Mouse (Mus musculus) thymus, adult 2 months (tissue): Measurements from ENCODE around the gene Med29. TPM values are rescaled to one million over a fixed set of nuclear protein-coding genes. Genes with fewer than 3 reads are reported as not detected.

Source experiments
- DNase-seq: peaks from one replicate; pipeline ENCODE4 v3.0.0; 2021
- H3K27ac ChIP-seq: fragments of 200-500 bp; 2 replicates; pipeline ENCODE4 v1.5.1; 2012; ENCODE audit warnings: low read length, control low read depth; ENCODE audit not compliant: control insufficient read depth, insufficient read depth
- H3K27me3 ChIP-seq: fragments of 200-500 bp; 2 replicates; pipeline ENCODE4 v1.6.1; 2012; ENCODE audit warnings: mild to moderate bottlenecking, low read length, moderate library complexity, mixed read lengths; ENCODE audit not compliant: control insufficient read depth, insufficient read depth
- H3K36me3 ChIP-seq: fragments of 200-500 bp; 2 replicates; pipeline ENCODE4 v1.6.1; 2012; ENCODE audit warnings: mild to moderate bottlenecking, low read length, moderate library complexity; ENCODE audit not compliant: control insufficient read depth, insufficient read depth
- H3K4me1 ChIP-seq: fragments of 200-500 bp; replicated peaks from 2 replicates; pipeline ENCODE4 v1.6.1; 2012; ENCODE audit warnings: low read length; ENCODE audit not compliant: control insufficient read depth, insufficient read depth
- H3K4me3 ChIP-seq: fragments of 200-500 bp; 2 replicates; pipeline ENCODE4 v1.5.1; 2012; ENCODE audit warnings: mild to moderate bottlenecking, low read length, control low read depth, moderate library complexity; ENCODE audit not compliant: control insufficient read depth, insufficient read depth
- CTCF ChIP-seq: fragments of 200-500 bp; IDR thresholded peaks from 2 replicates; pipeline ENCODE4 v1.5.1; 2012; ENCODE audit warnings: mild to moderate bottlenecking, control low read depth, low read length, moderate library complexity, borderline replicate concordance; ENCODE audit not compliant: control insufficient read depth, poor library complexity, insufficient read depth; ENCODE audit errors: extremely low read depth
- POLR2A ChIP-seq: fragments of 200-500 bp; IDR thresholded peaks from 2 replicates; pipeline ENCODE4 v1.6.1; 2012; ENCODE audit warnings: mild to moderate bottlenecking, low read length, control low read depth, moderate library complexity; ENCODE audit not compliant: control insufficient read depth, poor library complexity, insufficient read depth; ENCODE audit errors: extremely low read depth
- WGBS: fragments of 180-500 bp; shearing (Covaris S2); methylation state at CpG from one replicate; pipeline ENCODE4 v1.1.7; 2018; 5-methylcytosine and 5-hydroxymethylcytosine counted together
- polyA plus RNA-seq: library from polyadenylated mRNA; depleted of rRNA; stranded (reverse); fragments of >200 nt; gene quantifications from 2 replicates; pipeline ENCODE4 v1.2.3, GENCODE M21; 2012

Med29 gene
- polyA plus RNA-seq, 1 experiment = 65.3 TPM

DNA sequence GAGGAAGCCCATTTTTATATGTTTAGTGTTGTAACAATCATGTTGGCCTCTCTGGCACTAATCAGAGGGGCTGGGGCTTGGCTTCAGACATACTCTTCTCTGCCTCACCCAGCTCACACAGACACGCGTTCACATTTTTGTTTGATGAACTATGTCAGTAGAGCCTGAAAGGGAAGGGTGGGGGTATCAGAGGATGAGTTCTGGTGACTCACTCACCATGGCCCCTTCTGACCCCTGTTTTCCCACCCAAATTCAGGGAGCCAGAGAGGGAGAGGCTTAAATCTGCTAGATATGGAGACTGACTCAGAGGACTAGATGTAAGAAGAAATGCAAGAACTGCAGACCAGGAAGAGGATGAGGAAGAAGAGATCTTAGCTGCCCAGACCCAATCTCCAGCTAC lies 26.9 kb upstream of the Med29 start:
- no peak overlapping the region for H3K4me3 ChIP-seq
- no peaks in the 10 kb centered on the region for H3K4me1 ChIP-seq
- no peak overlapping the region for H3K27ac ChIP-seq
- H3K27me3 ChIP-seq = no peaks in the 10 kb centered on the region
- TF ChIP-seq POLR2A (no peak), CTCF (no peak)
- WGBS = 97% methylated on average over 2 of the region's 2 CpGs
- H3K36me3 ChIP-seq = peaks cover 26% of the 10 kb centered on the region
- DNase-seq = no peak

DNA sequence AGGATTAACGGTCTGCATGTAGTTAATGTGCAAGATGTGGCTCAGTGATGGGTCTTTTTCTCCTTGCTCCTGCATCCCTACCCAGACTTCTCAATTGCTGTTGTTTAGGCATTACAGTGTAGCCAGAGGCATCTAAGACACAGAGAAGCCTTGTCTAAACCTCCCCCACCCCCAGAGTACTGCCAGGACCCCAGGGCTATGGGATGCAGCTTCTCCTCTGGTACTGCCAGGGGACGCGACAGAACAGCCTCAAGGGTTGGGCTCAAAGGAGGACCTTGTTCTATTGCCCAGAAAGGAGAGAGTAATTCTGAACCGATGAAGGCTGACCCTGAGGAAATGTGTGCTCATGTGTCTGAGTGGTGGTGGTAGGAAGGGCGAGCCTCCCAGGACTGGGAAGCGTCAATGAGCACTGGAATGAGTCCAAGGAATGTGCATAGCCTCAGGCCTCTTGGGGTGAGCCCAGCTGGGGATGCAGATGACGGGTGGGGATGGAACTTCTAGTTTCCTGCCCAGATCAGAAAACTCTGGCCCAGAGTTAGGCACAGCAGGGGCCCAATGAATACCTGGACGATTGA lies 25.7 kb upstream of the Med29 start:
- no peak for TF ChIP-seq CTCF
- TF ChIP-seq POLR2A = no peak
- Histone ChIP-seq H3K36me3 (peaks cover 31% of the 10 kb centered on the region), H3K27ac (no peak overlapping the region), H3K4me3 (no peak overlapping the region), H3K4me1 (no peaks in the 10 kb centered on the region), H3K27me3 (no peaks in the 10 kb centered on the region)
- 93% methylated on average over 8 of the region's 8 CpGs for WGBS
- DNase-seq = no peak

DNA sequence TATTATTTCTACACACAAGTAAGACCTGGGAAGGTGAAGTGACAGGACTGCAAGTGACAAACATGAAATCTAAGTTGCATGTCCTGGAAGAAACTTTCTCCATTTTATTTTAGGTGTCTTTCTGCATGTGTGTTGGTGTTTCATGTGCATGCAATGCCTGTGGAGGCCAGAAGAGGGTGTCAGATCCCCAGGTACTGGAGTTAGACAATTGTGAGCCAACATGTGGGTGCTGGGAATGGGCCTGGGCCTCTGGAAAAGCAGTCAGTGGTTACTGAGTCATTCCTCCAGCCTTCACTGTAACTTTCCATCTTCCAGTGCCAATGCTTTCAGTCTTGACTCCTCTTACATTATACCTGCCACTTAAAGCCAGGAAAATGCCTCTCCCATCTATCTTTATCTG lies 24.9 kb upstream of the Med29 start:
- DNase-seq = no peak
- Histone ChIP-seq H3K36me3 (peaks cover 30% of the 10 kb centered on the region), H3K27me3 (no peaks in the 10 kb centered on the region), H3K4me1 (no peaks in the 10 kb centered on the region), H3K27ac (no peak overlapping the region), H3K4me3 (no peak overlapping the region)
- TF ChIP-seq POLR2A (no peak), CTCF (no peak)

DNA sequence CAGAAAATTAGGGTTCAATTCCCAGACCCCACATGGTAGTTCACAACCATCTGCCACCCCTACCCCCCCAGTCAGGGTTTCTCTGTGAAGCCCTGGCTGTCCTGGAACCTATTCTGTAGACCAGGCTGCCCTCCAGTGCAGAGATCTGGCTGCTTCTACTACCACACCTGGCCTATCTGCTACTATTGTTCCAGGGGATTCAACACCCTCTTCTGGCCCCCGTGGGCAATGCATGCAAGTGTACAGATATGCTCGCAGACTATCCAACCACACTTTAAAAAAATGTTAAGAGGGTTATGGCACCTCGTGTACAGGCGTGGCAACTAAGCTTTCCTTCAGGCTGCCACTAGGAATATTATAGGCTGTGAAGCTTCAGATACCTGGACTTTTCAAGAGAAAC lies 20.3 kb upstream of the Med29 start:
- H3K4me3 ChIP-seq = no peak overlapping the region
- WGBS = 82% methylated on average over 4 of the region's 4 CpGs
- no peaks in the 10 kb centered on the region for H3K27me3 ChIP-seq

DNA sequence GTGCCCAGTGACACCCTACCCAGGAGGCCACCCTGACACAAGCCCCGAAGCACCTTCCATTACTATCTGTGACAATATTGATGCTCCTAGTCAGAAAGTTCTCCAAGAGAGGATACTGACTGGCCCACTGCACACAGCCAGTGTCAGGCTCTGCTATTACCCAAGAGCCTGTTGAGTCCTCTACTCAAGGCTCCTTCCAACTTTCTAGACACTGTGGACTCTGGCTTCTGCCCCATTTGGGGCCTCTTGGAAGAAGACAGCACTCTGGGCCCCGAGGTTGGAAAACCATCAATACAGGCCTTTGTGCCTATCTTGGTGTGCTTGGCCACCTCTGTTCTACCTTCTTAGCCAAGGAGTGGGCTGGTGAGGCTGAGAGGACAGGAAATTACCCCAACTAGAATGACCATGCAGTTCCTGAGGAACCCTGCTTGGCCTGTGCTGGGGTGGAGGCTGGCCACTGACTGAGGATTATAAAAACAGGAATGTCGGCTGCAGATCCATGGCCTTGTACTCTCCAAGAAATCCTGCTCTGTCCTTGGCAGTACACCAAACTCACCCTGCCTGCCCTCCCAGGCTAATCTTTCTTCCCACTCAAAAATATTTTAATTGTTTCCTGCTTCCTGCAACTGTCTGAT lies 18.4 kb upstream of the Med29 start:
- WGBS = 94% methylated on average over 3 of the region's 3 CpGs
- H3K27ac ChIP-seq = no peak overlapping the region

More for the DNA sequence above, 20.3 kb upstream of the Med29 start:
- no peak overlapping the region for H3K27ac ChIP-seq
- no peaks in the 10 kb centered on the region for H3K4me1 ChIP-seq
- no peak for TF ChIP-seq CTCF
- no peak for TF ChIP-seq POLR2A
- peaks cover 21% of the 10 kb centered on the region for H3K36me3 ChIP-seq
- DNase-seq = peak; percentile 29

DNA sequence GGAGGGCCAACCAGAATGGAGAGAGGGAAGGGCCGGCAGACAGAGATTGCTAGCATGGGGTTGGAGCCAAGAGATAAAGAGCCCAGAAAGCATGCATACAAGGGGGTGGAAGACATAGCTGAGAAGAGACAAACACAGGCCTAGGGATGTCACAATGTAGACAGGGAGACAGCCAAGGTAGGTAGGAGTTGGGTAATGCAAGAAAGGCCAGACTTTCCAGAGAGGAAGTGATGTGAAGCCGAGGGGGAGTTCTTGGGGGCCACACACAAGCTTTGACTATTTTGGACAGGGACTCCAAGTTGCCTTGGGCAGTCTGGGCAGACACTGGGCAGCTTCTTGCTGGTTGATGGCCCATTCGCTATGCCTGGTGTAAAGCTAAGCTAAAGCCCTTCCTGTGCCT lies 9.4 kb upstream of the Med29 start:
- no peak overlapping the region for H3K27ac ChIP-seq
- H3K4me3 ChIP-seq = no peak overlapping the region
- H3K4me1 ChIP-seq = no peaks in the 10 kb centered on the region
- DNase-seq = no peak
- peaks cover 61% of the 10 kb centered on the region for H3K36me3 ChIP-seq
- H3K27me3 ChIP-seq = no peaks in the 10 kb centered on the region
- 91% methylated on average over 3 of the region's 3 CpGs for WGBS
- no peak for TF ChIP-seq CTCF
- no peak for TF ChIP-seq POLR2A

More for the DNA sequence above, 18.4 kb upstream of the Med29 start:
- no peak for DNase-seq
- H3K4me1 ChIP-seq = no peaks in the 10 kb centered on the region
- TF ChIP-seq POLR2A = no peak
- TF ChIP-seq CTCF = no peak
- H3K36me3 ChIP-seq = peaks cover 38% of the 10 kb centered on the region
- no peak overlapping the region for H3K4me3 ChIP-seq
- H3K27me3 ChIP-seq = no peaks in the 10 kb centered on the region
